Mouse (Mus musculus): ENCODE measurements around the gene Elf1.
"Not testable (repeated sequence)": the region's sequence is repeated elsewhere in the genome, so short reads cannot be mapped to it uniquely, and the experiment has no call there.

Elf1 gene

GRCm38 (mm10) chr14:79480624-79481338, at the start of gene Elf1:
Gene Elf1, plus strand, starts transcription at chr14:79481194.
- DNase-seq (ENCODE audit: low spot score), result peak; percentile 97

GRCm38 (mm10) chr14:79434068-79434467, 46.9 kb upstream of the Elf1 start:
- DNase-seq (ENCODE audit: low spot score), result no peak

GRCm38 (mm10) chr14:79440655-79441054, 40.3 kb upstream of the Elf1 start:
- DNase-seq (ENCODE audit: low spot score), result no peak

GRCm38 (mm10) chr14:79441441-79441840, 39.6 kb upstream of the Elf1 start:
- DNase-seq (ENCODE audit: low spot score), result no peak

GRCm38 (mm10) chr14:79444601-79445000, 36.4 kb upstream of the Elf1 start:
- no peak for DNase-seq (ENCODE audit: low spot score)

- no peak for DNase-seq (ENCODE audit: low spot score)
These were observed 35.9 kb upstream of the Elf1 start for GRCm38 (mm10) chr14:79445055-79445620.

- peak; percentile 59 for DNase-seq (ENCODE audit: low spot score)
These were observed 29.1 kb upstream of the Elf1 start, which contains the start of gene Kbtbd6 for GRCm38 (mm10) chr14:79451681-79452590. Gene Kbtbd6, plus strand, starts transcription at chr14:79451835.

GRCm38 (mm10) chr14:79452591-79452934, 28.4 kb upstream of the Elf1 start:
- DNase-seq (ENCODE audit: low spot score), result not testable (repeated sequence)

GRCm38 (mm10) chr14:79460401-79460800, 20.6 kb upstream of the Elf1 start:
- no peak for DNase-seq (ENCODE audit: low spot score)

GRCm38 (mm10) chr14:79460988-79461387, 20.0 kb upstream of the Elf1 start:
- DNase-seq (ENCODE audit: low spot score), result no peak

GRCm38 (mm10) chr14:79465623-79466022, 15.4 kb upstream of the Elf1 start:
- DNase-seq (ENCODE audit: low spot score), result no peak

- DNase-seq (ENCODE audit: low spot score), result peak; percentile 40
These were observed 13.4 kb upstream of the Elf1 start for GRCm38 (mm10) chr14:79467621-79468020.

GRCm38 (mm10) chr14:79473384-79473783, 7.6 kb upstream of the Elf1 start:
- DNase-seq (ENCODE audit: low spot score), result no peak

- DNase-seq (ENCODE audit: low spot score), result peak; percentile 93
These were observed 551 bp downstream of the Elf1 start, which contains the start of gene Wbp4 for GRCm38 (mm10) chr14:79481339-79482151. Gene Wbp4, minus strand, starts transcription at chr14:79481520.

- peak; percentile 41 for DNase-seq (ENCODE audit: low spot score)
These were observed 1.3 kb downstream of the Elf1 start for GRCm38 (mm10) chr14:79482251-79482661.

GRCm38 (mm10) chr14:79482747-79483355, 1.9 kb downstream of the Elf1 start:
- no peak for DNase-seq (ENCODE audit: low spot score)

- no peak for DNase-seq (ENCODE audit: low spot score)
These were observed 2.7 kb downstream of the Elf1 start for GRCm38 (mm10) chr14:79483611-79484120.

- DNase-seq (ENCODE audit: low spot score), result no peak
These were observed 5.6 kb downstream of the Elf1 start for GRCm38 (mm10) chr14:79486617-79486992.

- DNase-seq (ENCODE audit: low spot score), result no peak
These were observed 6.2 kb downstream of the Elf1 start for GRCm38 (mm10) chr14:79486993-79487731.

- no peak for DNase-seq (ENCODE audit: low spot score)
These were observed 7.5 kb downstream of the Elf1 start for GRCm38 (mm10) chr14:79488531-79488930.

All from ovary, postnatal 14 days (tissue).